Mouse (Mus musculus) heart, postnatal 0 days (tissue): ENCODE data around the gene Ap1m1. TPM values are rescaled to one million over a fixed set of nuclear protein-coding genes. Genes with fewer than 3 reads are reported as not detected.

Experiments
- ATAC-seq: fragments of 200-750 bp; cut with Nextera tagmentation; 2 replicates; pipeline ENCODE4 v1.8.0; 2017; ENCODE audit warnings: low read depth, moderate number of reproducible peaks, moderate library complexity; ENCODE audit not compliant: insufficient read depth
- DNase-seq: peaks from one replicate; pipeline ENCODE4 v3.0.0-alpha.2; 2016; ENCODE audit warnings: low spot score
- H3K27ac ChIP-seq: fragments of 300-500 bp; sonication (generic); 2 replicates; pipeline ENCODE4 v1.5.1; 2014; ENCODE audit warnings: low read depth, mild to moderate bottlenecking
- H3K27me3 ChIP-seq: fragments of 300-500 bp; sonication (generic); 2 replicates; pipeline ENCODE4 v1.6.1; 2014; ENCODE audit warnings: low read length, mixed read lengths; ENCODE audit not compliant: control insufficient read depth, insufficient read depth
- H3K36me3 ChIP-seq: fragments of 300-500 bp; sonication (generic); replicated peaks from 2 replicates; pipeline ENCODE4 v1.6.1; 2014; ENCODE audit warnings: low read length, mixed read lengths; ENCODE audit not compliant: control insufficient read depth, insufficient read depth
- H3K4me1 ChIP-seq: fragments of 300-500 bp; sonication (generic); 2 replicates; pipeline ENCODE4 v1.6.1; 2014; ENCODE audit warnings: antibody characterized with exemption; ENCODE audit not compliant: control insufficient read depth, insufficient read depth
- H3K4me2 ChIP-seq: fragments of 300-500 bp; sonication (generic); 2 replicates; pipeline ENCODE4 v1.6.1; 2014; ENCODE audit warnings: low read depth, mild to moderate bottlenecking, low read length, moderate library complexity
- H3K4me3 ChIP-seq: fragments of 300-500 bp; sonication (generic); 2 replicates; pipeline ENCODE4 v1.5.1; 2014; ENCODE audit warnings: low read depth, low read length
- H3K9ac ChIP-seq: fragments of 300-500 bp; sonication (generic); replicated peaks from 2 replicates; pipeline ENCODE4 v1.6.1; 2014; ENCODE audit warnings: low read depth, low read length, mixed read lengths
- H3K9me3 ChIP-seq: fragments of 300-500 bp; sonication (generic); replicated peaks from 2 replicates; pipeline ENCODE4 v1.6.1; 2016; ENCODE audit warnings: low read length; ENCODE audit not compliant: control insufficient read depth
- CTCF ChIP-seq: IDR thresholded peaks from 2 replicates; pipeline ENCODE4 v1.5.1; 2016; ENCODE audit warnings: antibody characterized with exemption, control low read depth, low read depth
- EP300 ChIP-seq: IDR thresholded peaks from 2 replicates; pipeline ENCODE4 v1.6.1; 2016; ENCODE audit warnings: antibody characterized with exemption, low read depth
- WGBS: fragments of 180-500 bp; shearing (Covaris S2); extraction: QIAGEN DNeasy Blood & Tissue Kit; methylation state at CpG from one replicate; pipeline ENCODE4 v1.1.7; 2014; 5-methylcytosine and 5-hydroxymethylcytosine counted together
- polyA plus RNA-seq: library from polyadenylated mRNA; unstranded; fragments of >200 nt; fragmentation: Nextera tagmentation; extraction: Ambion mirVana; gene quantifications from 2 replicates; pipeline ENCODE4 v1.2.1, GENCODE M21; 2015
- total RNA-seq: library from RNA; depleted of rRNA; stranded (reverse); fragments of >200 nt; gene quantifications from 2 replicates; pipeline ENCODE4 v1.2.3, GENCODE M21; 2014; ENCODE audit warnings: low replicate concordance; rRNA removed

Gene Ap1m1
- total RNA-seq: 36.1 and 46.5 TPM in 2 replicates
- 82.8 and 83.4 TPM in 2 replicates for polyA plus RNA-seq

GRCm38 (mm10) chr8:72239499-72240402, at the start of gene Ap1m1:
Gene Ap1m1 (plus strand): TSS chr8:72240018.
- Histone ChIP-seq H3K4me2 (peak within 1 kb of the TSS; percentile 94), H3K4me3 (peak within 1 kb of the TSS; percentile 69), H3K9me3 (no peaks in the 10 kb centered on the region), H3K27me3 (no peaks in the 10 kb centered on the region), H3K4me1 (peaks cover 8% of the 10 kb centered on the region), H3K36me3 (peaks cover 15% of the 10 kb centered on the region; the same call in 1 of the 2 replicates), H3K27ac (peak within 1 kb of the TSS; percentile 93), H3K9ac (peak within 1 kb of the TSS; percentile 75)
- under 1% methylated on average over 54 of the region's 54 CpGs for WGBS
- TF ChIP-seq CTCF: peak; percentile 84
- peak; percentile 42 for TF ChIP-seq EP300
- DNase-seq: peak; percentile 100
- ATAC-seq: peak; percentile 94

GRCm38 (mm10) chr8:72190215-72190539, 49.6 kb upstream of the Ap1m1 start:
- 72% methylated on average over 2 of the region's 2 CpGs for WGBS
- TF ChIP-seq EP300: no peak
- TF ChIP-seq CTCF: no peak
- no peaks in the 10 kb centered on the region for H3K36me3 ChIP-seq
- no peaks in the 10 kb centered on the region for H3K4me1 ChIP-seq
- no peaks in the 10 kb centered on the region for H3K9me3 ChIP-seq
- H3K9ac ChIP-seq: no peak overlapping the region
- no peak overlapping the region; the same call in 1 of the 2 replicates for H3K4me3 ChIP-seq
- no peak for ATAC-seq
- H3K27me3 ChIP-seq: no peaks in the 10 kb centered on the region
- no peak overlapping the region for H3K27ac ChIP-seq
- no peak for DNase-seq
- no peak overlapping the region for H3K4me2 ChIP-seq

GRCm38 (mm10) chr8:72192065-72192464, 47.8 kb upstream of the Ap1m1 start:
- no peak overlapping the region for H3K4me3 ChIP-seq

GRCm38 (mm10) chr8:72197997-72198396, 41.8 kb upstream of the Ap1m1 start:
- Histone ChIP-seq H3K9ac (no peak overlapping the region), H3K9me3 (peaks cover 10% of the 10 kb centered on the region), H3K36me3 (no peaks in the 10 kb centered on the region), H3K27me3 (no peaks in the 10 kb centered on the region), H3K4me1 (no peaks in the 10 kb centered on the region), H3K4me2 (no peak overlapping the region), H3K27ac (no peak overlapping the region), H3K4me3 (no peak overlapping the region)
- WGBS: 56% methylated on average over 8 of the region's 8 CpGs
- no peak for ATAC-seq
- TF ChIP-seq CTCF (no peak), EP300 (no peak)
- no peak for DNase-seq

More at GRCm38 (mm10) chr8:72192065-72192464, 47.8 kb upstream of the Ap1m1 start:
- no peak overlapping the region for H3K9ac ChIP-seq
- no peak overlapping the region for H3K27ac ChIP-seq
- no peak overlapping the region for H3K4me2 ChIP-seq
- TF ChIP-seq CTCF: no peak
- no peak for TF ChIP-seq EP300
- ATAC-seq: no peak
- H3K27me3 ChIP-seq: no peaks in the 10 kb centered on the region
- H3K4me1 ChIP-seq: no peaks in the 10 kb centered on the region
- DNase-seq: no peak
- no peaks in the 10 kb centered on the region for H3K36me3 ChIP-seq
- H3K9me3 ChIP-seq: no peaks in the 10 kb centered on the region

- DNase-seq (no peak), ATAC-seq (no peak)
- 65% methylated on average over 1 of the region's 1 CpGs for WGBS
- Histone ChIP-seq H3K9ac (no peak overlapping the region), H3K9me3 (peaks cover 6% of the 10 kb centered on the region; the same call in 1 of the 2 replicates), H3K4me3 (no peak overlapping the region), H3K27me3 (no peaks in the 10 kb centered on the region), H3K4me1 (no peaks in the 10 kb centered on the region), H3K4me2 (no peak overlapping the region), H3K36me3 (no peaks in the 10 kb centered on the region), H3K27ac (no peak overlapping the region)
- no peak for TF ChIP-seq EP300
- no peak for TF ChIP-seq CTCF
These were observed 31.2 kb upstream of the Ap1m1 start for GRCm38 (mm10) chr8:72208582-72208981.
